Mouse (Mus musculus): ENCODE data around the gene Satb2. TPM values are rescaled to one million over a fixed set of nuclear protein-coding genes. Genes with fewer than 3 reads are reported as not detected.

Gene Satb2
- polyA plus RNA-seq (2015; fragmentation: Nextera tagmentation; extraction: Ambion mirVana), result 0.92 and 1.6 TPM in 2 replicates

- H3K4me2 ChIP-seq (ENCODE audit: low read length), result peak within 1 kb of the TSS; percentile 55
- H3K36me3 ChIP-seq (ENCODE audit: control insufficient read depth, insufficient read depth, low read length), result no peaks in the 10 kb centered on the region
- H3K9ac ChIP-seq (ENCODE audit: low read depth, low read length), result no peak within 1 kb of the TSS
- no peak within 1 kb of the TSS for H3K27ac ChIP-seq (ENCODE audit: low read length)
- H3K27me3 ChIP-seq (ENCODE audit: control insufficient read depth, insufficient read depth, low read depth, low read length), result peaks cover 46% of the 10 kb centered on the region
- peaks cover 16% of the 10 kb centered on the region for H3K4me1 ChIP-seq (ENCODE audit: control insufficient read depth, insufficient read depth, low read length)
- ATAC-seq, result no peak
- H3K9me3 ChIP-seq (replicated peaks; ENCODE audit: control insufficient read depth, low read length, poor library complexity, severe bottlenecking), result no peaks in the 10 kb centered on the region
- under 1% methylated on average over 19 of the region's 19 CpGs for WGBS
- no peak within 1 kb of the TSS for H3K4me3 ChIP-seq (ENCODE audit: low read depth, low read length)
Observed at GRCm38 (mm10) chr1:56978151-56978700, at the start of gene Satb2. Gene Satb2, minus strand, starts transcription at chr1:56978650.

GRCm38 (mm10) chr1:57018941-57019340, 40.5 kb upstream of the Satb2 start:
- Histone ChIP-seq H3K9me3 (replicated peaks; ENCODE audit: control insufficient read depth, low read length, poor library complexity, severe bottlenecking) (no peaks in the 10 kb centered on the region), H3K4me1 (ENCODE audit: control insufficient read depth, insufficient read depth, low read length) (no peaks in the 10 kb centered on the region), H3K27ac (ENCODE audit: low read length) (no peak overlapping the region), H3K36me3 (ENCODE audit: control insufficient read depth, insufficient read depth, low read length) (no peaks in the 10 kb centered on the region), H3K27me3 (ENCODE audit: control insufficient read depth, insufficient read depth, low read depth, low read length) (no peaks in the 10 kb centered on the region), H3K4me3 (ENCODE audit: low read depth, low read length) (no peak overlapping the region), H3K4me2 (ENCODE audit: low read length) (no peak overlapping the region), H3K9ac (ENCODE audit: low read depth, low read length) (no peak overlapping the region)
- no peak for ATAC-seq

GRCm38 (mm10) chr1:57013856-57014255, 35.4 kb upstream of the Satb2 start:
- ATAC-seq, result no peak
- H3K27me3 ChIP-seq (ENCODE audit: control insufficient read depth, insufficient read depth, low read depth, low read length), result no peaks in the 10 kb centered on the region
- no peaks in the 10 kb centered on the region for H3K4me1 ChIP-seq (ENCODE audit: control insufficient read depth, insufficient read depth, low read length)

GRCm38 (mm10) chr1:57009171-57009570, 30.7 kb upstream of the Satb2 start:
- Histone ChIP-seq H3K27ac (ENCODE audit: low read length) (no peak overlapping the region), H3K36me3 (ENCODE audit: control insufficient read depth, insufficient read depth, low read length) (no peaks in the 10 kb centered on the region), H3K4me1 (ENCODE audit: control insufficient read depth, insufficient read depth, low read length) (no peaks in the 10 kb centered on the region), H3K9me3 (replicated peaks; ENCODE audit: control insufficient read depth, low read length, poor library complexity, severe bottlenecking) (no peaks in the 10 kb centered on the region), H3K9ac (ENCODE audit: low read depth, low read length) (no peak overlapping the region), H3K4me3 (ENCODE audit: low read depth, low read length) (no peak overlapping the region), H3K4me2 (ENCODE audit: low read length) (no peak overlapping the region), H3K27me3 (ENCODE audit: control insufficient read depth, insufficient read depth, low read depth, low read length) (no peaks in the 10 kb centered on the region)
- ATAC-seq, result no peak
- WGBS, result 60% methylated on average over 4 of the region's 4 CpGs

More at GRCm38 (mm10) chr1:57013856-57014255, 35.4 kb upstream of the Satb2 start:
- Histone ChIP-seq H3K36me3 (ENCODE audit: control insufficient read depth, insufficient read depth, low read length) (no peaks in the 10 kb centered on the region), H3K4me3 (ENCODE audit: low read depth, low read length) (no peak overlapping the region), H3K9me3 (replicated peaks; ENCODE audit: control insufficient read depth, low read length, poor library complexity, severe bottlenecking) (no peaks in the 10 kb centered on the region), H3K4me2 (ENCODE audit: low read length) (no peak overlapping the region), H3K9ac (ENCODE audit: low read depth, low read length) (no peak overlapping the region), H3K27ac (ENCODE audit: low read length) (no peak overlapping the region)

GRCm38 (mm10) chr1:56995041-56995440, 16.6 kb upstream of the Satb2 start:
- Histone ChIP-seq H3K9me3 (replicated peaks; ENCODE audit: control insufficient read depth, low read length, poor library complexity, severe bottlenecking) (no peaks in the 10 kb centered on the region), H3K4me1 (ENCODE audit: control insufficient read depth, insufficient read depth, low read length) (no peaks in the 10 kb centered on the region), H3K4me3 (ENCODE audit: low read depth, low read length) (no peak overlapping the region), H3K36me3 (ENCODE audit: control insufficient read depth, insufficient read depth, low read length) (no peaks in the 10 kb centered on the region), H3K27me3 (ENCODE audit: control insufficient read depth, insufficient read depth, low read depth, low read length) (no peaks in the 10 kb centered on the region; the same call in 1 of the 2 replicates), H3K9ac (ENCODE audit: low read depth, low read length) (no peak overlapping the region), H3K4me2 (ENCODE audit: low read length) (no peak overlapping the region), H3K27ac (ENCODE audit: low read length) (no peak overlapping the region)
- 85% methylated on average over 2 of the region's 2 CpGs for WGBS
- no peak for ATAC-seq

GRCm38 (mm10) chr1:56992310-56992709, 13.9 kb upstream of the Satb2 start:
- Histone ChIP-seq H3K27ac (ENCODE audit: low read length) (no peak overlapping the region), H3K4me1 (ENCODE audit: control insufficient read depth, insufficient read depth, low read length) (no peaks in the 10 kb centered on the region), H3K27me3 (ENCODE audit: control insufficient read depth, insufficient read depth, low read depth, low read length) (peaks cover 4% of the 10 kb centered on the region; the same call in 1 of the 2 replicates), H3K9me3 (replicated peaks; ENCODE audit: control insufficient read depth, low read length, poor library complexity, severe bottlenecking) (no peaks in the 10 kb centered on the region), H3K9ac (ENCODE audit: low read depth, low read length) (no peak overlapping the region), H3K4me3 (ENCODE audit: low read depth, low read length) (no peak overlapping the region), H3K4me2 (ENCODE audit: low read length) (no peak overlapping the region), H3K36me3 (ENCODE audit: control insufficient read depth, insufficient read depth, low read length) (no peaks in the 10 kb centered on the region)
- no peak for ATAC-seq
- 68% methylated on average over 5 of the region's 5 CpGs for WGBS

- Histone ChIP-seq H3K4me1 (ENCODE audit: control insufficient read depth, insufficient read depth, low read length) (no peaks in the 10 kb centered on the region), H3K9ac (ENCODE audit: low read depth, low read length) (no peak overlapping the region), H3K36me3 (ENCODE audit: control insufficient read depth, insufficient read depth, low read length) (no peaks in the 10 kb centered on the region), H3K4me2 (ENCODE audit: low read length) (no peak overlapping the region), H3K4me3 (ENCODE audit: low read depth, low read length) (no peak overlapping the region), H3K27me3 (ENCODE audit: control insufficient read depth, insufficient read depth, low read depth, low read length) (peaks cover 10% of the 10 kb centered on the region), H3K27ac (ENCODE audit: low read length) (no peak overlapping the region), H3K9me3 (replicated peaks; ENCODE audit: control insufficient read depth, low read length, poor library complexity, severe bottlenecking) (no peaks in the 10 kb centered on the region)
- WGBS, result 53% methylated on average over 4 of the region's 4 CpGs
- ATAC-seq, result no peak
Observed at GRCm38 (mm10) chr1:56991613-56992012, 13.2 kb upstream of the Satb2 start.

- H3K27me3 ChIP-seq (ENCODE audit: control insufficient read depth, insufficient read depth, low read depth, low read length), result peaks cover 63% of the 10 kb centered on the region
- H3K4me2 ChIP-seq (ENCODE audit: low read length), result peak overlapping the region; percentile 39
Observed at GRCm38 (mm10) chr1:56984483-56984810, 6.0 kb upstream of the Satb2 start.

GRCm38 (mm10) chr1:56983771-56984482, 5.5 kb upstream of the Satb2 start:
- Histone ChIP-seq H3K4me2 (ENCODE audit: low read length) (peak overlapping the region; percentile 39), H3K4me3 (ENCODE audit: low read depth, low read length) (0 out of 2 replicates have a peak overlapping the region, but pooled peaks have one; percentile 9), H3K36me3 (ENCODE audit: control insufficient read depth, insufficient read depth, low read length) (no peaks in the 10 kb centered on the region), H3K27me3 (ENCODE audit: control insufficient read depth, insufficient read depth, low read depth, low read length) (peaks cover 65% of the 10 kb centered on the region), H3K9ac (ENCODE audit: low read depth, low read length) (no peak overlapping the region), H3K9me3 (replicated peaks; ENCODE audit: control insufficient read depth, low read length, poor library complexity, severe bottlenecking) (no peaks in the 10 kb centered on the region), H3K4me1 (ENCODE audit: control insufficient read depth, insufficient read depth, low read length) (peaks cover 7% of the 10 kb centered on the region; the same call in 1 of the 2 replicates), H3K27ac (ENCODE audit: low read length) (no peak overlapping the region)
- WGBS, result under 1% methylated on average over 25 of the region's 25 CpGs
- peak; percentile 61 for ATAC-seq

More at GRCm38 (mm10) chr1:56984483-56984810, 6.0 kb upstream of the Satb2 start:
- Histone ChIP-seq H3K4me3 (ENCODE audit: low read depth, low read length) (0 out of 2 replicates have a peak overlapping the region, but pooled peaks have one; percentile 9), H3K9ac (ENCODE audit: low read depth, low read length) (no peak overlapping the region), H3K36me3 (ENCODE audit: control insufficient read depth, insufficient read depth, low read length) (no peaks in the 10 kb centered on the region), H3K4me1 (ENCODE audit: control insufficient read depth, insufficient read depth, low read length) (peaks cover 7% of the 10 kb centered on the region; the same call in 1 of the 2 replicates), H3K9me3 (replicated peaks; ENCODE audit: control insufficient read depth, low read length, poor library complexity, severe bottlenecking) (no peaks in the 10 kb centered on the region), H3K27ac (ENCODE audit: low read length) (no peak overlapping the region)
- peak; percentile 49 for ATAC-seq
- 6% methylated on average over 14 of the region's 14 CpGs for WGBS
